Mouse (Mus musculus) heart, embryonic 10.5 days (tissue): ENCODE measurements at regions not wholly inside any gene's neighbourhood (a gene's known extent, or its start where the extent isn't known, plus 50 kb on each side); places are given as distances from the start of the nearest gene placed in this dataset.

Experiments
- DNase-seq: peaks from one replicate; pipeline ENCODE4 v3.0.0-alpha.2; 2017; ENCODE audit warnings: low spot score
- H3K27ac ChIP-seq: fragments of 300-500 bp; sonication (generic); 2 replicates; pipeline ENCODE4 v1.5.1; 2016; ENCODE audit warnings: mild to moderate bottlenecking
- H3K27me3 ChIP-seq: fragments of 300-500 bp; sonication (generic); 2 replicates; pipeline ENCODE4 v1.6.1; 2016; ENCODE audit warnings: mild to moderate bottlenecking; ENCODE audit not compliant: poor library complexity, insufficient read depth, severe bottlenecking
- H3K36me3 ChIP-seq: fragments of 300-500 bp; sonication (generic); 2 replicates; pipeline ENCODE4 v1.6.1; 2016; ENCODE audit warnings: mild to moderate bottlenecking, moderate library complexity
- H3K4me1 ChIP-seq: fragments of 300-500 bp; sonication (generic); 2 replicates; pipeline ENCODE4 v1.6.1; 2016; ENCODE audit warnings: mild to moderate bottlenecking
- H3K4me3 ChIP-seq: fragments of 300-500 bp; sonication (generic); 2 replicates; pipeline ENCODE4 v1.5.1; 2016; ENCODE audit warnings: mild to moderate bottlenecking, moderate library complexity
- H3K9me3 ChIP-seq: fragments of 300-500 bp; sonication (generic); 2 replicates; pipeline ENCODE4 v1.6.1; 2016; ENCODE audit warnings: mild to moderate bottlenecking, moderate library complexity
- WGBS: fragments of 180-500 bp; shearing (Covaris S2); methylation state at CpG from one replicate; pipeline ENCODE4 v1.1.7; 2016; 5-methylcytosine and 5-hydroxymethylcytosine counted together

DNA sequence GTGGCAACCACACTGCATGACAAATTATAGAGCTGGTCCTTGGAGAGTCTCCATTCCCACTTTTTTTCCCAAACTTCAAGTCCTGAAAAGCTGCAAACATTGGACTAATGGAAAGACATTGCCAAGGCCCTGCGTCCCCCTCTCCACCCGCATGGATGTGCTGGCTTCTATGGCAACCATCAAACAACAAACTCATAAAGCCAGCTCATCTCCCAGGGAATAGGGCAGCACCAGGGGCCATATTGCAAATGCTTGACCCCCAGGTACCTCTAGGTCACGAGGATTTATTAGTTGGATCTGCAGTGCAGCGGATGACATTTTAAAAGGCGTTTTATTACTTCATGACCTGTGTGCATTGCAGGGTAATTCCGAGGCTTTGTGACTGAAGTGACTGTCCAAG is 324.5 kb downstream of the Fam49a start:
- no peaks in the 10 kb centered on the region for H3K9me3 ChIP-seq
- no peaks in the 10 kb centered on the region for H3K27me3 ChIP-seq
- 84% methylated on average over 6 of the region's 6 CpGs for WGBS
- peaks cover 7% of the 10 kb centered on the region for H3K4me1 ChIP-seq
- no peaks in the 10 kb centered on the region for H3K36me3 ChIP-seq
- no peak for DNase-seq
- no peak overlapping the region for H3K27ac ChIP-seq
- H3K4me3 ChIP-seq = no peak overlapping the region

DNA sequence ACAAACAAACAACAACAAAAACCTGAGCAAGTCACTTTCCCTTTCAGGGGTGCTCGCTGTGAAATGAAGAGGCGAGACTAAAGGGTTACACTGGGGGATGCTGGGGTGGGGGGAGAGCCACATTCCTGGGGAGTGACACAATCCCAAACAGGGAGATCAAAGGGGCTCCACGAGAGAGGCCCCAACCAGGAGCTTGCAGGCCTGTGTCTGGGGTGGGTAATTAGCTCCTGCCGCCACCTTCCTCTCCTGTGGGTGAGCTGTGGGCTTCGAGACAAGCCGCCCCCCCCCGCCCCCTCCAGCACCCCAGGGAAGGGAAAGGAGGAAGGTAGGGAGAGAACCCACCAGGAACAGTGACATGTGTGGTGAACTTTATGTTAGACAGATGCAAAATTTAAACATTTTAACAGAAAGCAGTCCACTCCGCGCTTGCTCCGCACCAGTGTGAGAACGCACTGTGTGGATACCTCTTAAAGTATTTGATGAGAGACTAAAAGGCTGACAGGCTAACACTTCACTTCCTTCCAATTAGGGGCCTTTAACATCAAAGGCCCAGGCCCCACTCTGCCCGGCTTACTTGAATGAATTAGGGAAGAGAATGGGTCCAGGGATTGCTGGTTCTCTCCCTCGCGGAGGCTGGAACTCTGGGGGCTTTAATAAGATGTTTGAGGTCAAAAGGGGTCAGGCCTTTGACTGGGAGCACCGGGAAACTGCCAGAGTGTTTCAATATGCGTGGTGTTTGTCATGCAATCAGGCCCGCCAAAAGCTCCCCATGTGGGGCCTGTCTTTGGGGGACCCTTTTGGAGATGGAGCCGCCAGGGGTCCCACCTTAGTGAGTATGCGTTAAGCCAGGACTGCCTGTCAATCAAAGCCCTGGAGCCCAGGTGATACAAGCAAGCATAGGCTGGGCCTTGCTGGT is 319.6 kb downstream of the Fam49a start:
- Histone ChIP-seq H3K9me3 (no peaks in the 10 kb centered on the region), H3K4me3 (peak overlapping the region; percentile 29; the same call in 1 of the 2 replicates), H3K36me3 (no peaks in the 10 kb centered on the region), H3K4me1 (peaks cover 43% of the 10 kb centered on the region), H3K27me3 (no peaks in the 10 kb centered on the region), H3K27ac (peak overlapping the region; percentile 86)
- peak; percentile 80 for DNase-seq
- WGBS = 14% methylated on average over 19 of the region's 19 CpGs

DNA sequence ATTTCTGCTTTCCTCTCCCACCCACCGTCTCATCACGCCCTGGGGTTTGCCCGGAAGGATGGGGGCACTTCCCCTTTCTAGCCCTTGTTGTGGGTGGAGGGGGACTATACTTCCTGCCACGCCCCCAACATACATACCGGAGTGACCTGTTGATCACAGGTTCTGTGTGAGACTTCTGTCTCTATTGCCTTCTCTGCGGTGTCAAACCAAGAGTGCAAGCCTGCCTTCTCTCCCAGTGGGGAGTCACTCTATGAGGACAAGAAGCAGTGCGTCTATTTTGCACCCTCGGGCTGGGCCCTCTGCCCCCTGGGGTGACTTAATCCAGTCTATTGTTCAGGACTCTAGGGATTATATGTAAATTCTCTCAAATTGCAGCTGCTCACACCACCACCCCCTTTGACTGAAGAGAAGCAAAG is 318.8 kb downstream of the Fam49a start:
- no peaks in the 10 kb centered on the region for H3K36me3 ChIP-seq
- H3K4me3 ChIP-seq = no peak overlapping the region
- peak; percentile 74 for DNase-seq
- WGBS = 8% methylated on average over 8 of the region's 8 CpGs
- no peaks in the 10 kb centered on the region for H3K9me3 ChIP-seq
- H3K27me3 ChIP-seq = no peaks in the 10 kb centered on the region
- peak overlapping the region; percentile 86 for H3K27ac ChIP-seq
- H3K4me1 ChIP-seq = peaks cover 45% of the 10 kb centered on the region

GRCm38 (mm10) chr12:12578278-12578677 is 316.3 kb downstream of the Fam49a start:
- Histone ChIP-seq H3K4me3 (0 out of 2 replicates have a peak overlapping the region, but pooled peaks have one; percentile 18), H3K27ac (no peak overlapping the region), H3K4me1 (peaks cover 45% of the 10 kb centered on the region), H3K36me3 (no peaks in the 10 kb centered on the region), H3K27me3 (no peaks in the 10 kb centered on the region), H3K9me3 (no peaks in the 10 kb centered on the region)
- 36% methylated on average over 7 of the region's 7 CpGs for WGBS
- no peak for DNase-seq

- Histone ChIP-seq H3K4me3 (no peak overlapping the region), H3K4me1 (no peaks in the 10 kb centered on the region), H3K27ac (no peak overlapping the region), H3K36me3 (no peaks in the 10 kb centered on the region), H3K27me3 (no peaks in the 10 kb centered on the region), H3K9me3 (no peaks in the 10 kb centered on the region)
- WGBS = 87% methylated on average over 7 of the region's 7 CpGs
- no peak for DNase-seq
Measured at GRCm38 (mm10) chr12:12570563-12571251, 308.8 kb downstream of the Fam49a start.

- no peaks in the 10 kb centered on the region for H3K36me3 ChIP-seq
- no peaks in the 10 kb centered on the region for H3K4me1 ChIP-seq
- no peaks in the 10 kb centered on the region for H3K9me3 ChIP-seq
- no peak overlapping the region for H3K4me3 ChIP-seq
- DNase-seq = no peak
- no peak overlapping the region for H3K27ac ChIP-seq
- H3K27me3 ChIP-seq = no peaks in the 10 kb centered on the region
- WGBS = 85% methylated on average over 3 of the region's 3 CpGs
Measured at GRCm38 (mm10) chr12:12567734-12568104, 305.8 kb downstream of the Fam49a start.

DNA sequence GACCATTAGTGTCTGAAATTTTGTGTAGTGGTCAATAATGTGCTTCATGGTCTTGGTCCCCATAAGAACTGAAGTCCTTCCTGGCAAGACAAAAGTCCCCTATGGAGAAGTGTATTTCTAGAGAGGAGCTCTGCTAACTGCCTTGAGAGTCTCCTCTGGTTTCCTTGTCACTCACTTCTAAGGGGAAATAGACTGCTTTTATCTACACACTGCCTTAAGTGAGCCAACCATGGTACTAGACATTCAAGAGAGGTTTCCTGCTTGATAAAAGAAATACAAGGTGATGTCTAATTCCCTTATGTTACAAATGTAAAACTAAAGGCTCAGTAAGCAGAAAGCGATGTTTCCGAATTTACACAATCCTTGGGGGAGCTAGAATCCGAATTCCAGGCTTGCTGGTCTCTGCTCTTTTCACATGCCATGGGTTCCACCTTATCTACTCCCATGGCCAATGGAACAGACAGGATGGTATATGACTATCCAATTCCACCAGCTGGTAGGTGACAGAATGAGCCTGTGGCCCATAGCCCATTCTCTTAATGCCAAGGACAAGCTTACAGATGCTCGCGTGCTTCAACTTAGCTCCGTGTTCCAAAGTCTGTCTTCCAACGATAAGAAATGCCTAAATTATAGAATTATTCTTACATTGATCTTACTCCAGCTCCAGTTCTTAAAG is 305.3 kb downstream of the Fam49a start:
- H3K4me3 ChIP-seq = no peak overlapping the region
- H3K9me3 ChIP-seq = no peaks in the 10 kb centered on the region
- no peaks in the 10 kb centered on the region for H3K27me3 ChIP-seq
- H3K27ac ChIP-seq = no peak overlapping the region
- no peaks in the 10 kb centered on the region for H3K36me3 ChIP-seq
- WGBS = 92% methylated on average over 7 of the region's 7 CpGs
- no peaks in the 10 kb centered on the region for H3K4me1 ChIP-seq
- no peak for DNase-seq

DNA sequence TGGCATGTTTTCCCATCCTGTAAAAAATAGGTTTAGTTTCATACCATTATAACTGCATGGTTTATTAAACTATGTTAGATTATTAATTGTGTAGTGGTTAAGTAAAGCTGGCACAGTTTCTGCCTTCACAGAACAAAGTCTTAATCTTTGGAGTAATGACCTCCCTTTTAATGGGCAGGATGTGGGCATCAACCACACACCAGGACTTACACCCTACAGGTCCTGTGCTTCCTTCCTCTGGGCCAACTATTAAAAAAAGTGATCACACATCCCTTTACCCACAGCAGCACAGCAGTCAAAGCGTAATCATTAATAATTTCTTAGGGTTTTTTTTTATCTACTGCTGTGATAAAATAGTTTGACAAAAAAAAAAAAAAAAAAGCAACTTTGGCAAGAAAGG is 300.3 kb downstream of the Fam49a start:
- Histone ChIP-seq H3K27ac (no peak overlapping the region), H3K9me3 (no peaks in the 10 kb centered on the region), H3K36me3 (no peaks in the 10 kb centered on the region), H3K4me1 (no peaks in the 10 kb centered on the region), H3K4me3 (no peak overlapping the region), H3K27me3 (no peaks in the 10 kb centered on the region)
- WGBS = 88% methylated on average over 1 of the region's 1 CpGs
- DNase-seq = no peak

DNA sequence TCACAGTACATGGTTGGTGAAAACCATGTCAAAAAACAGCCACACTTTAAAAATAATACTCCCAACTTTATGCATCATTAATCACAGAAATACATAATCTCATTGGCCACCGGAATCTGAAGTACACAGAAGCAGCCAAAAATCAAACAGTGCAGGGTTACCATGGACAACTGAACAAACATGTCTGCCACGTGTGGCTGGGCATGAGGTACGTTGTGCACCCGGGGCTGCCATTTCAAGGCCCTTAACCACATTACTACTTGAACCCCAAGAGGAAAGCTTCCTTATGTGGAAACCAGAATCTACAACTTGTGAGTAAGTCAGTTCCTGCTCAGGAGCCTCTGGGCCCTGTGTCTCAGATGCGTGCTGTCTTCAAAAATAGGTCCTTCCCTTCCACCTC is 289.9 kb downstream of the Fam49a start:
- H3K4me1 ChIP-seq = peaks cover 21% of the 10 kb centered on the region; the same call in 1 of the 2 replicates
- DNase-seq = no peak
- H3K27ac ChIP-seq = no peak overlapping the region; the same call in 1 of the 2 replicates
- H3K4me3 ChIP-seq = no peak overlapping the region
- H3K36me3 ChIP-seq = no peaks in the 10 kb centered on the region
- WGBS = 81% methylated on average over 5 of the region's 5 CpGs
- no peaks in the 10 kb centered on the region for H3K27me3 ChIP-seq
- H3K9me3 ChIP-seq = no peaks in the 10 kb centered on the region

GRCm38 (mm10) chr12:12549649-12550048 is 287.7 kb downstream of the Fam49a start:
- Histone ChIP-seq H3K36me3 (no peaks in the 10 kb centered on the region), H3K9me3 (no peaks in the 10 kb centered on the region), H3K27me3 (no peaks in the 10 kb centered on the region), H3K4me1 (peaks cover 21% of the 10 kb centered on the region; the same call in 1 of the 2 replicates), H3K27ac (no peak overlapping the region), H3K4me3 (no peak overlapping the region)
- DNase-seq = peak; percentile 85
- WGBS = 24% methylated on average over 3 of the region's 3 CpGs

- Histone ChIP-seq H3K36me3 (no peaks in the 10 kb centered on the region), H3K27ac (peak overlapping the region; percentile 42; the same call in 1 of the 2 replicates), H3K4me1 (peaks cover 21% of the 10 kb centered on the region; the same call in 1 of the 2 replicates), H3K27me3 (no peaks in the 10 kb centered on the region), H3K9me3 (no peaks in the 10 kb centered on the region), H3K4me3 (no peak overlapping the region)
- 42% methylated on average over 2 of the region's 2 CpGs for WGBS
- DNase-seq = no peak
Measured at GRCm38 (mm10) chr12:12548688-12549087, 286.7 kb downstream of the Fam49a start.

DNA sequence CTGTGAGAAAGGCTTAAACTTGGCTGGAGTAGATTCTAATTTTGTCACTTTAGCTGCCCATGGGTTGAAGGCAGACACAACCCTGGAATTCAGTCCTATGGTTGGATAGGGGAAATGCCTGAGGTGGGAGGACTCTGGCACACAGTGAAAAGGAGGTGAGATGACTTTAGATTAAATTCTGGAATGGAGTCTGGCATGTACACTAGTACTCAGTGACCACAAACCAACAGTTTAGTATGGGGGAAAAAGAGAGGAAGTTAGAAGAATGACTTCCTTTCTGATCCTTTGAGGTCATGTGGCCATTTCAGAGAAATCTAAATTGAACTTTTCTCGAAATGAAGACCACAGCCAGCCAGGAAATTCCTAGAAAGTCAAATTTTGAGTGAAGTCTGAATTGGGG is 285.5 kb downstream of the Fam49a start:
- Histone ChIP-seq H3K4me3 (no peak overlapping the region), H3K27me3 (no peaks in the 10 kb centered on the region), H3K9me3 (no peaks in the 10 kb centered on the region), H3K27ac (no peak overlapping the region; the same call in 1 of the 2 replicates), H3K4me1 (peaks cover 21% of the 10 kb centered on the region; the same call in 1 of the 2 replicates), H3K36me3 (no peaks in the 10 kb centered on the region)
- 81% methylated on average over 1 of the region's 1 CpGs for WGBS
- DNase-seq = no peak
